Mouse (Mus musculus) frontal cortex, adult (tissue): ENCODE data around the gene Pcgf2.
"Not testable (repeated sequence)": the region's sequence is repeated elsewhere in the genome, so short reads cannot be mapped to it uniquely, and the experiment has no call there.

Experiments used
- ATAC-seq: cut with Nextera tagmentation; 2 replicates; pipeline ENCODE4 v1.9.2; 2017; ENCODE audit warnings: mild to moderate bottlenecking, moderate library complexity, mixed read lengths; ENCODE audit not compliant: low TSS enrichment

The Pcgf2 gene

DNA sequence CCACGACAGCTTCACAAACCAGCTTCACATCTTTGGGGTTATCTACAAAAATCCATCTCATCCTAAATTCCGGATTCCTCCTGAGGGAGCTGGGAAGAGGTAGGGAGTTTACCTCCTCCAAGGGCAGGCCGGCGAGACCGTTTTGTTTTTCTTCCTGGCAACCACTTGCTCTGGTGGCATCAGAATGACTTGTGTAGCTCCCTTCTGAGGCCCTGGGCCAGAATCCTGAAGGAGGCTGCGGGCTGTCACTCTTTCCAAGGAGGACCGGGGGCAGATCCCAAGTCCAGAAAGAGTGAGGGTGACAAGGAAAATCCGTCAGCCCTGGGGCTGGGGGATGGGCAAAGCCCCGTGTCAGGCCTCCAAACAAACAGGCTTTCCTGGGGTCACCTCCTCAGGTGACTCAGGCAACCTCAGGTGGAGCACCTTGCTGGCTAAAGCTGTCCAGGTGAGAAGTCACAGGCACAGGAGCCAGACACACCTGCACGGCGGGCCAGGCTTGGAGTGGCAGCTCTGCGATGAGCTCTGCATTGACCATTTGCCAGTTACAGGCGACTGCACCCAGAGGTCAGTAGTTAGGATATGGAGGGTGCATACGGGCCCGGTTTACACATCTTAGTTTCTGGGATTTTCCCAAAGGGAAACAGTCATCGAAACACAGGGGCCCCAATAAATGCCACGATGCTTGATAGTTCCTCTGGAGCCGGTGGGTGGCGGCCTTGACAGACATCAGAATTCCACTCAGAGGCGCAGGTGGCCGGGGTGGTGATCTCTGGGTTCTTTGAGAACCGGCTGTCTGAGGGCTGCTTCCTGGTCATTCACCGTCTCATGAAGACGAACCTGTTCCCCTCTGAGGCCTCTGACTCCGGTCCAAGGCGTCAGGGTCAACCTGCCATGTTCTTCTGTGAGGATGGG lies 17.3 kb upstream of the Pcgf2 start:
- no peak for ATAC-seq

DNA sequence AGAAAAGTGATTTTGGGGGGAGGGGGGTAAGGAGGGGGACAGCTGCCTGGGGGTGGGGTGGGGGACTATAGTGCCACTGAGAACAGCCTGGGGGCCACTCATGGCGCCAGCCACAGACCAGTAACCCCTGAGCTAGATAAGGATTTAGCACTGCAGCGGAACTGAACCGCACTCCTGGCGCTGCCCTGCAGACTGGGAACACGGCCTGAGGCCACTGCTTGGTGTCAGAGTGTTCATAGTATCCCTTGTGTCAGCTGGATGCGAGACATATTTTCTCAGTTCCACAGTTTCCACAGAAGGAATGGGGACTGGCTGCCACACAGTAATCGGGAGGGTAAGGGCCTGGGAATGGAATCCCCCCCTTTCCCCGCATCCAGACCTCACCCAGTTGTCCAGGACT lies 15.7 kb upstream of the Pcgf2 start:
- no peak for ATAC-seq

GRCm38 (mm10) chr11:97714784-97715760 lies 14.8 kb upstream of the Pcgf2 start:
- ATAC-seq = peak; percentile 28; the same call in 1 of the 2 replicates

DNA sequence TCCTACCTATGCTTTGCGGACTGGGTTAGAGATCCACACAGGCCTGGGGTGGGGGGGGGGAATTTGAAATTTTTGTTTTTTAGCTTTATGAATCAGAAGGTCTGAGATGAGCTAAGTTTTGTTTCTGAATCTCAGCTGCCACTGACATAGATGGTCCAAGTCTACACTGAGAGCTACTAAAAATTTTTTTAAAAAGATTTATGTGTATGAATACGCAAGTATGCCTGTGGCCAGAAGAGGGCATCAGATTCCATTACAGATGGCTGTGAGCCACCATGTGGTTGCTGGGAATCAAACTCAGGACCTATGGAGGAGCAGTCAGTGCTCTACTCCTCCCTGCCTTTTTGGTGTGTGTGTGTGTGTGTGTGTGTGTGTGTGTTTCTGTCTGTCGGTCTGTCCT lies 14.1 kb upstream of the Pcgf2 start:
- no peak for ATAC-seq

DNA sequence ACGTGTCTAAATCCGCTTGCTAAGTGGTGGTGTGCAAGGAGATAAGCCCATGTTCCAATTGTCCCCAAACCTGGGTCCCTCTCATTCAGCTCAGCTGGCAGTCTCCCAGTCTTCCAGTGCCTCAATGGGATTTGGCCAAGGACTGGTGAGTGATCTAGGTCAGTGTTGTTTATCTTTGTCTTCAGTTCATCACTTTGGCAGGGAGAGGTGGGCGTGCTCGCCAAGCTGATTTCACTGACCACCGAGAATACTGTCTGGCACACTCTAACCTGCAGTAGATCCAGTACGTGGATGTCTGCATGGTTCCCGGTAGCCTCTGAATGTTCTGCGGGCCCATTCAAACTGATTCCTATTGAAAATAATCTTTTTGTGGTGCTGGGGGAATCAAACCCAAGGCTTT lies 13.6 kb upstream of the Pcgf2 start:
- no peak; the same call in 1 of the 2 replicates for ATAC-seq

- no peak for ATAC-seq
Observed at GRCm38 (mm10) chr11:97712286-97712685, 12.0 kb upstream of the Pcgf2 start.

- no peak for ATAC-seq
Observed at GRCm38 (mm10) chr11:97711200-97711900, 11.1 kb upstream of the Pcgf2 start.

DNA sequence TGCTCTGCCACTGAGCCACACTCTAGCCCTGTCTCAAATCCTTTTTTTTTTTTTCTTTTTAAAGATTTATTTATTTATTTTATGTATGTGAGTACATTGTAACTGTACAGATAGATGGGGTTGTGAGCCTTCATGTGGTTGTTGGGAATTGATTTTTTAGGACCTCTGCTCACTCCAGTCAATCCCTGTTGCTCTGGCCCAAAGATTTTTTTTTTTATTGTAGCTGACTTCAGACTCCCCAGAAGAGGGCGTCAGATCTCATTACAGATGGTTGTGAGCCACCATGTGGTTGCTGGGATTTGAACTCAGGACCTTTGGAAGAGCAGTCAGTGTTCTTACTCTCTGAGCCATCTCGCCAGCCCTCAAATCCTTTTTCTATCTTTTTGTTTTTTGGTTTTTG lies 9.8 kb upstream of the Pcgf2 start:
- not testable (repeated sequence) for ATAC-seq

DNA sequence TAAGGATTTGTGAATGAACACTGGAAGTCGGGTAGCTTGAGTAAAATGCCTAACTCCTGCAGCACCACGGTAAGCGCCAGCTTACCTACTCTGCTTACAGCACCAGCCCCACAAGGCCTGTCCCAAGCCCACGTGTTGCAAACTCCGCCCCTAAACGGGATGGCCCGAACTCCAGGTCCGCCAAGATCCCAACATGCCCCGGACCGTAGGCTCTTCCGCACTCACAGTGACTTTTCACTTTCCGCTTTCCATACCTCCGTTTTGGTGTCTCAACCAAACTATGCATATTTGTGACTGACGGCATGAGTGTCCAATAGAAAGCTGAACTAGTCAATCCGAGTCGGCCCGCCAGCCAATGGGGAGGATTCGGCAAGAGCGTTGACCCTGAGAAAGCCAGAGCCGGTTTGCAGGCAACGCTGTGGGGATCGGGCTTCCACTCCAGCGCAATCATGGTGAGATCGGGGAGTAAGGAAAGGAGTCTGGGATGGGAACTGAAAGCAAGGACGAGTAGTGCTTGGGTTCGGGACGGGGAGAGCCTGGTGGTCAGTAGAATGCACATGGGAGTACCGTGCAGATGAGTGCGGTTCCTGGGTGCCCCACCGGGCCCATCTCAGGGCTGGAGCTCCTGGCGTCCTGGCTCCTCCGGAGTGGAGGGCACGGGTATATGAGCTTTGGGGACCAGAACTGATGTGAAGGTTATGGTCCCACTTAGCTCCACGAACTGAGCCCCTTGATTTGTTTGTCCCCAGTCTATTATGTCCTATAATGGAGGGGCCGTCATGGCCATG lies 2.9 kb upstream of the Pcgf2 start, which contains the start of gene Psmb3:
TSS of gene Psmb3 (plus strand) at position 361 of the 788 bp plus-strand sequence.
- peak; percentile 79 for ATAC-seq

DNA sequence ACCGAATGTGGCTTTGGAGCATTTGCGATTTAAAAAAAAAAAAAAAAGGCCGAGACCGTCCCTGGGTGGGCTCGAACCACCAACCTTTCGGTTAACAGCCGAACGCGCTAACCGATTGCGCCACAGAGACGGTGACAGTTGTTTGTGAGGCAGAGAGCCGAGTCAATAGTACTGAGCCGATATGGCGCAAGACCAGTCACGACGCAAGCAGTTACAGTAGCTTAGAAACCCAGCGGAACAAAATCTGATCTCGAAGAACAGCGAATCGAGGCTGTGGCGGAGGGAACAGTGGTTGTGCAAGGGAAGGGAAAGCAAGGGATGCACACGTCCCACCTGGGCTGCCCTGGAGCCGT lies 2.1 kb upstream of the Pcgf2 start:
- ATAC-seq = no peak

DNA sequence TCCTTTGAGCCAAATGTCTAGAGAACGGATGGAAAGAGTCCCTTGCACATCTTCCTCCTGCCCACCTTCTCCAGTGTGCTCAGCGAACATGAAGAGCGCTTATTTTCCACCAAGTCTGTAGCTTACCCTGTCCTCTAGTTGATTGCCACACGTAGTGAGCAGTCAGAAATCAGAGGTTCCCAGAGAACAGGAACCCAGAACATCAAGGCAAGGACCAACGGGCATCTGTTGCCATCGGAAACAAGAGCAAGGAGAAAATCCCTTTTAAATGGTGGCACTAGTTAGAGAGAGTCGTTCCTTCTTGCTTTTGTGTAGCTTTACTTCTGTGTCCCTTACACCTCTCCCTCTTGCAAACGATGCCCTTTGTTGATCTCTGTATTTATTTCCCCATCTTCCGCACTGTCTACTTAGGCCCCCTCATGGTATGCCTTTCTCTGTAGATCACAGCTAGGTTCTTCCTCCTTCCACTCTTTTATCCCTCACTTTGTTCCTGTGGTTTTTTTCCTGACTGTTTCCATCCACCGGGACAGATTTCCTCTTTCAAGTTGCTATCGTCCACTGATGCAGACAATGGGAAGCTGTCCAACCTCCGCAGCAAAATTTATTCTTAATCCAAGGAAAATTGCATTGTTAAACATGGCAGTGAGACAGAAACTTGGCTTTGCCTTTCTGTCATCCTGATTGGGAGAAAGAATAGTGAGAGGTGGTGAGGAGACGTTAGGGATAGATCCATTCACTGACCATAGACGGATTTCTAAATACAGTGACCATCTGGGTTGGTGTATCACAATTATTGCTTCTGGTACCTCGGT lies 1.5 kb upstream of the Pcgf2 start:
- no peak for ATAC-seq

DNA sequence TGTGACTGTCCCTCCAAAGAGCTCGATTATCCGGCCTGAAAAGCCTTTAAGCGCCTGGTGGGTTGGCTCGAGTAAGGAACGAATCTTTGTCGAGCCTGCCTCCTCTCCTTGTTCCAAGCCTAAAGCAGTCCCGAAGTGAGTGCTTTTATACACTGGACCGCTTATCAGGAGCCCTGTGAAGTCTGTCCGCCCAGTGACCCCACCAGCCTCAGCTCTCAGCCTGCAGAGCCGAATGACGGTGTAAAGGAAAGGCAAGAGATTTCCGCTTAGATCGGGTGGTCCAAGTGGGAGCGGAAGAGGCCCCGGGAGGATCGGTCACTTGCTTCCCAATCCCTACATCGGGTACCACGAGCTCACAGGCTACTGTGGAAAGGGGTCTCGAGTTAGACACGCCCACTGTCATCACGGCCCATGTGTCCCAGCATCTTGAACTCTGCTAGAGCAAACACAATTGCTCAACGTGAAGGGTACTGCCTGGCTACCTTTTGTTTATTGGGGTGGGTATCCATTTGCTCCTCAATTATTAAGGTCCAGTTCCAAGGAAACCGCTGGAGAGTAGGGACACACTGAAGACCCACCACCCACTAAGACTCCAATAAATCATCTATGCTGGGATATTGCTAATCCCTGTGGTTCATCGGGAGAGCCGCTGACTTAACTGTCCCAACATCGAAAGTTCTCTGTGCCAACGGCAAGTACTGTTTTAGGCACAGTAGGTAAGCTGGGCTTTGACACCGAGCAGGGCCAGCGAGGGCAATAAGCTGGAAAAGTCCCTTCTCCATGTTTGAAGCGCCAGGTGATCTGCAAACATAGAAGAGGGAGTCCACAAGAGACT lies 666 bp upstream of the Pcgf2 start:
- ATAC-seq = no peak

DNA sequence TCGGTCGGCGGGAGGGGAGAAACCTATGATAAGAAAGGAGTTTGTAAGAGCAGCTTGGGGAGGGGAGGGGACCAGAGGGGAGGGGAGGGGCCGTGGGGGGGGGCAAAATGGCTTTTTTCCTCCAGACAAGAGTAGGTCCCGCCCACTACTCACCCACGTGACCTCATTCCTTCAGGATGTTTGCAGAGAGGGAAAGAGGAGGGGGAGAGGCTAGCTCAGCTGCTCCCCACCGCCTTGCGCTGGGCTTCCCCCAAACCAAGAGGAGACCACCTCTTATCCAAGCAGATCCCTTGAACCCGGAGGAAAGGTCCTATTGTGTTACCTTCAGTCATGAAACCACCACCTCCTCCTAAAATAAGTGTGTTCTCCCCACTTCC lies 683 bp downstream of the Pcgf2 start:
- 0 out of 2 replicates have a peak, but pooled peaks have one; percentile 0 for ATAC-seq

DNA sequence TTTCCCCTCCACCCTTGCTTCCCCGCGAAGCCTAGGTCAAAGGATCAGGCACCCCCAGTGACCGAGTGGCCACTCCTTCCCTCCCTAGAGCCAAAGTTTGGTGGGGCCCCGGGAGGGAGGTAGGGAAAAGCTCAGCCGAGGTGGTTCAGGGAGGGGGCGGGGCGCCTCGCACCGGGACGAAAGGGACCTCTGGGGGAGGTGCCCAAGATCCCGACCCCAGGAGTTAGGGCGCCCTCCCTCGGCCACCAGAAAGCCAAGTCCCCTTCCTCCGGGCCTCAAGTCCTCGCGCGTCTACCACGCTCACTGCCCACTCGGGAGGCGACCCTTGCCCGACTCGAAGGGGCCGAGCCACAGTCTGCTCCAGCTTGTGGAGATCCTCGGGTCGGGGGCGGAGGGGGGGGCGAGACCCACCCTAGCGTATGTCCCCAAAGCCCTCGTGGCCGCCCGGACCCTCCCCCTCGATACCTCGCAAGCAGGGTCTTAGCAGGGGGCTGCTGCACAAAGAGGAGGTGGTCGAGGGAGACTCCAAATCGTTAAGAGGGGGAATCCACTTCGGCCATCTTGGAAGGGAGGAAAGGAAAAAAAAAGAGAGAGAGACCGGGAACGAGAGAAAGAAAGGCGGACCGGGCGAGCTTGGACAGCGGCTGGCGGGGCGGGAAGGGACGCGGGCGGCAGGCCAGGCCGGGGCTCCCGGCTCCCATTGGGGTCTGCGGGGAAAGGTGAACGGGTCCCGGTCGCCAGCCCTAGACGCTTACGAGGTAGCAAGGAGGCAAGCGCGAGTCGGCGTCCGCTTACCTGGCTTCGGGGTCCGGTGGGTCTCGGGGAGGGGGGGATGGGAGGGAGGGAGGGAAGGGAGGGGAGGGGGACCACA lies 1.3 kb downstream of the Pcgf2 start:
- ATAC-seq = no peak

DNA sequence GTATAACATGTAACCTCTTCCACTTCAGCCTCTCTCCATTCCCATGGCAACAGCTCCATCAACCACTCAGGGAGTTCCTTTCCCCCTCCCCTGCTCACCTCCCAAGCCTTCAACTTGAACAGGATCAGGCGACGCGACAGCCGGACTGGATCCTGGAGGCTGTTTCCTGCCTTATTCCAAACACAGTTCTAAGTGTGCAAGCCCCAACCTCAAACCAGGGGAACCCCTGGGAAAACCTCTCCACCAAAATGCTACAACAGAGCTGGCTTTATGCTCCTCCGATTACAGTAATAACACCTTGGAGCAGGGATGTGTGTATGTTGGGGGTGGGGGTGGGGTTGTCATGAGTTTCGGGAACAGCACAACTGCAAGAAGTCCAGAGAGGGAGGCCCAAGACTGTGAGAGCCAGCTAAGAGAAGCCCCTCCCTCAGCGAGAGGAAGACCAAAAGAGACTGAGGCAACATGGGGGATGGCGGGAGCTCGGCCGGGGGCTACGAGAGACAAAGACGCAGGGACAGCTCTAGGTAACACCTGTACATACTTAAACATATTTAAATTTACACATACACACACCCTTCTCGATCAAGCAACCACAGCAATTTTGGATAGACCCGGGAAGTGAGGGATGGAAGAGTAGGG lies 2.3 kb downstream of the Pcgf2 start:
- ATAC-seq = no peak

- no peak for ATAC-seq
Observed at GRCm38 (mm10) chr11:97697199-97697890, 3.0 kb downstream of the Pcgf2 start.

DNA sequence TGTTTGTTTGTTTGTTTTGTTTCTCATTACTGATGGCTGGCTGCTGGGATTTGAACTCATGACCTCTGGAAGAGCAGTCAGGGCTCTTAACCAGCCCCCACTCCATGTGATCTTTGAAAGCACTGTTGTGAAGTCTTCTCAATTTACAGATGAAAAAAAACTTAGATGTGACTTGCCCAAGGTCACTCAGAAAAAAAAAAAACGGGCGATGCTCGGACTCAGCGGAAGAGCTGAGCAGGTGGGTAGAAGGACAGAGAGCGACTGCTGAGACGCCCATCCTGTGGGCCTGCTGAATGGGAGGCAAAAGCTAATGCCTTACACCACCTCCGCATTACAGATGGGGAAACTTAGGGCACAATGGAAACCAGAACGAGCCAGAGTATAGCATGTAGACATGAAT lies 3.6 kb downstream of the Pcgf2 start:
- ATAC-seq = no peak
